Mouse (Mus musculus) myocyte (in vitro differentiated cells): ENCODE measurements around the gene Cd52.

Source experiments
- E2F4 ChIP-seq: IDR thresholded peaks from one replicate; pipeline ENCODE4 v1.6.1; 2011; ENCODE audit warnings: mild to moderate bottlenecking, control low read depth, moderate library complexity; ENCODE audit not compliant: insufficient read depth
- POLR2A ChIP-seq: IDR thresholded peaks from one replicate; pipeline ENCODE4 v1.6.1; 2011; ENCODE audit warnings: low read depth, mild to moderate bottlenecking, control low read depth, moderate library complexity; ENCODE audit not compliant: insufficient read length
- POLR2AphosphoS2 ChIP-seq: IDR thresholded peaks from one replicate; pipeline ENCODE4 v1.6.1; 2011; ENCODE audit warnings: low read depth, control low read depth; ENCODE audit not compliant: insufficient read length
- SRF ChIP-seq: IDR thresholded peaks from one replicate; pipeline ENCODE4 v1.6.1; 2011; ENCODE audit warnings: low read depth; ENCODE audit not compliant: control insufficient read depth, insufficient read length
- TCF12 ChIP-seq: IDR thresholded peaks from one replicate; pipeline ENCODE4 v1.6.1; 2011; ENCODE audit warnings: mild to moderate bottlenecking, control low read depth; ENCODE audit not compliant: poor library complexity, insufficient read depth, severe bottlenecking
- USF1 ChIP-seq: IDR thresholded peaks from one replicate; pipeline ENCODE4 v1.6.1; 2011; ENCODE audit warnings: low read depth, mild to moderate bottlenecking, control low read depth, moderate library complexity

- TF ChIP-seq POLR2AphosphoS2 (no peak), USF1 (no peak), TCF12 (no peak), E2F4 (no peak), SRF (no peak), POLR2A (no peak)
Observed at GRCm38 (mm10) chr4:134127793-134128192, 32.9 kb upstream of the Cd52 start.
